Mouse (Mus musculus) adrenal gland, postnatal 14 days (tissue): ENCODE data around the gene Gng5. TPM values are rescaled to one million over a fixed set of nuclear protein-coding genes. Genes with fewer than 3 reads are reported as not detected.

Experiments used
- DNase-seq: peaks from one replicate; pipeline ENCODE4 v3.0.0; 2021; ENCODE audit warnings: mixed read lengths
- long read RNA-seq, 2 experiments: library from polyadenylated mRNA; stranded (forward); transcript quantifications; one replicate each; pipeline ENCODE4 v2.0.0; 2021
- total RNA-seq: library from RNA; stranded (reverse); gene quantifications from 2 replicates; pipeline ENCODE4 v1.2.3, GENCODE M21; 2021

Gene Gng5
- total RNA-seq = 286 and 296 TPM in 2 replicates
- long read RNA-seq, experiment 1, transcript Gng5-201 (3 exons, 593 nt) = major isoform, 267 of 267 reads
- long read RNA-seq, experiment 1, partial matches to known transcripts = 0 of 267 reads
- long read RNA-seq, experiment 1, other reads (novel, unspliced or antisense) = 0 of 267 reads
- long read RNA-seq, experiment 2, transcript Gng5-201 (3 exons, 593 nt) = major isoform, 307 of 312 reads
- long read RNA-seq, experiment 2, partial matches to known transcripts = 3 of 312 reads
- long read RNA-seq, experiment 2, other reads (novel, unspliced or antisense) = 0 of 312 reads

DNA sequence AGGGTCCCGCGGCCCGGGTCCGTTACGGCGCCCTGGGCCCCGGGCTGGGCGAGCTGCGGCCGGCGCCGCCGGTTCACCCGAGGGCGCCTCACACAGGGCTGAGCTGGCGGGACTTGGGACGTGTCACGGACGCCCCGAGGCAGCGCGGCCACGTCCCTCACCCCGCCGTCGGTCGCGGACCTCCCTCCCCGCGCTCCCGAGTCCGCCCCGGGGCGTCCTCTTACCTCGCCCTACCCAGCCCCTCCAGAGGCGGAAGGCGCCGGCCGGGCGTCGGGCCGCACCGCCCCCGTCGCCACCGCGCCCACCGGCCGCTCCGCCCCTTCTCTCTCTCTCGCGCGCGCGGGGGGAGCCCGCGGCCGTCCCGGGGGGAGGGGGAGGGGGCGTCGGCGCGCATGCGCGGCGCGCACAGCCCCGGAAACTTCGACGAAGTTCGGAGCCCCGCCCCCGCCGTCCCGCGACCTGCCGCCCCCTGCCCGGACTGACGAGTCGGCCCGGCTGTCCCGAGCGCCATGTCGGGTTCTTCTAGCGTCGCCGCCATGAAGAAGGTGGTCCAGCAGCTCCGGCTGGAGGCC is at the start of gene Gng5, which contains the start of gene Spata1:
Gene Gng5 (plus strand): TSS at position 377 of the 572 bp plus-strand sequence.
Gene Spata1 (minus strand): TSS at position 323 of the 572 bp plus-strand sequence.
- peak; percentile 95 for DNase-seq

DNA sequence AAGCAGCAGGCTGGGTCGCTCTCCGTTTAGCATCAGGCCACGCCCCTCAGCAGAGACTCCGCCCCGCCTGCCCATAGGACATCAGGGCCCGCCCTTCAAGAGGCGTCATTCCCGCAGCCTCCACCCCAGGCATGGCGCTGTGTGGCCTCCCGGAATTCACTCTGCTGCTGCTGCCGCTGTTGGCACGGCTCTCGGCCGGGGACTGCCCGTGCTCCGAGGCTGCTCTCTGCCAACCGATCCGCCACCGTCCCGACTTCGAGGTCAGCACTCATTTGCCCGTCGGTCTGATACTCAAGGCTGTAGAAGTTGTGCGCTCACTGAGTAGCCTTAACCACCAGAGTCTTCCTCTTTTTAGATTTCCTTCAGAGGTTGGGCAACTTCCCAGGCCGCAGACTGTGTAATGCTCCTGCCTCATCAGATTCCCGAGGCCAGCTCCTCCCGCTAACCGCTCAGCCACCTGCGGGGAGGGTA is 49.2 kb upstream of the Gng5 start:
- DNase-seq = peak; percentile 96

DNA sequence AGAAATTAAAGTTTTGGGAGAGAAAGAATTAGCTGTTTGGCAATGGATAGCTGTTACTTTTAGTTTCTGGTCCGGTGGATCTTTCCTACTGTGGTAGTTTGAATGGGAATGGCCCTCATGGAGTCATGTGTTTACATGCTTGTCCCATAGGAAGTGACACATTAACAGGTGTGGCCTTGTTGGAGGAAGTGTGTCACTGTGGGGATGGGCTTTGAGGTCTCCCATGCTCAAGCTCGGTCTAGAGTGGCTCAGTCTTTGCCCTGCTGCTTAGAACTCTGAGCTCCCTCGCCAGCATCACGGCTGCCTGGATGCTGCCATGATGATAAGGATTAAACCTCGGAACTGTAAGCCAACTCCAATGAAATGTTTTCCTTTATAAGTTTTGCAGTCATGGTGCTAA is 48.2 kb upstream of the Gng5 start:
- DNase-seq = no peak

DNA sequence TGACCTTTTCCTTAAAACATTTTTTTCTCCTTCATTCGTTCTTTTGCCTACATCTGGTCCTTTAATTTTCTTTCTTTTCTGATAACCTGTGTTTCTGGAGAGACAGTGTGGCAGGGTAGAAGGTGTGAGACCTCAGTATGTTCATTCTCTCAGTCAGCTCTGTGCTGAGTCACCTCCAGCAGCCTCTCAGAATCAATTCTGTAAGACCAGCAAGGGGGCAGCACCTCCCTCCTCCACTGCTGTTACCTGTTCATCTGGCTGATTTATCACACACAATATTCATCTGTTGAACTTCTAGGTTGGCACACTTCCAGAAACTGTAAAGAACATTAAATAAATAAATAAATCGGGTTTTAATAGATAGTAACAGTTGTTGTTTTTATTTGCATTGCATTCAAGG is 36.7 kb upstream of the Gng5 start:
- no peak for DNase-seq

GRCm38 (mm10) chr3:146469226-146469625 is 30.4 kb upstream of the Gng5 start:
- no peak for DNase-seq

DNA sequence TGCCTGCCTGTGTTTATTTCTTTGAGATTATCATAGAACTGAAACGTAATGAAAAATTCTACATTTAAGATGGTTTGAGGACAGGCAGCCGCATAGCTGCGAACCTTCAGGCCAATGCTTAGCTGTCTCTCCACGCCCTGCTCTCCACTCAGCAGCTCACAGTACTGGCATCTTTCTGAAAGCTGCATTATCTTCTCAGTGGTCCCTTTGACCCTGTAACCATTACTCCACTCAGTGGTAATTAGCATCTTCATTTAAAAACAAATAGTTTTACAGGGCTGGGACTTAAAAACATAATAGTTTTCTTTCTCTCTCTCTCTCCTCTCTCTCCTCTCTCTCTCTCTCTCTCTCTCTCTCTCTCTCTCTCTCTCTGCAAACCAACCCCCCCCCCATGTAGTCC is 26.9 kb upstream of the Gng5 start:
- no peak for DNase-seq

- no peak for DNase-seq
Observed at GRCm38 (mm10) chr3:146473741-146474140, 25.9 kb upstream of the Gng5 start.

DNA sequence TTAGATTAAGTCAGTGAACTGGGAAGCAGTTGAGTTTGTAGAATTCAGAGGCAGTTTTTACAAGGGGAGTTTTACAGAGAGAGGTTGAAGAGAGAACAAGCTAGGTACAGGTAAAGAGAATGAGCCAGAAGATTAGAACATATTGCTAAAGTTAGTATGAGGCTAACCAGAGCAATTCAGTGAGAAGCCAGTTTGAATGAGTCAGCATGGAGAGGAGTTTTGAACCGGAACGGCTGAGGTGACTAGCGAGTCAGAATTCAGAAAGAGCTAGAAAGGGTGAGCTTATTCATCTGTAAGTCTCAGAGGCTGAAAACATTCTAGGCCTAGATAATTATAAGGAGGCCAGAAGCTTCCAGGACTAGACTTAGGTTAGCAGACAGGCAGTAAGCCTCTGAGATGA is 25.2 kb upstream of the Gng5 start:
- DNase-seq = no peak

- DNase-seq = no peak
Observed at GRCm38 (mm10) chr3:146482044-146482443, 17.6 kb upstream of the Gng5 start.

DNA sequence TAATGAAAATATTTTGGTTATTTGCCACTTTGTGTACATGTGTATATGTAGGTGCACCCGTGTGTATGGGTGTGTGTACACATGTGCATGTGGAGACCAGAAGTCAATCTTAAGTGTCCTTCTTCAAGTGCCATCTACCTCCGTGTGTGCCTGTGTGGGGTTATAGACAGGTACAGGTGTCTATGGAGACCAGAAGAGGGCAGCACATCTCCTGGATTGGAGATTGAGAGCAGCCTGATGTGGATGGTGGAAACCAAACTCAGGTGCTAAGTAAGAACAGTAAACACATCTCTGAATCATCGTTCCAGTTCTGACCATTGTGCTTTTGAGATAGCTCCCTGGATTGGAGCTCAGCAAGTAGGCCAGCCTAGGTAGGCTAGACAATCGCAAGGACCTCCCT is 13.1 kb upstream of the Gng5 start:
- DNase-seq = no peak

GRCm38 (mm10) chr3:146494941-146495340 is 4.7 kb upstream of the Gng5 start:
- no peak for DNase-seq

DNA sequence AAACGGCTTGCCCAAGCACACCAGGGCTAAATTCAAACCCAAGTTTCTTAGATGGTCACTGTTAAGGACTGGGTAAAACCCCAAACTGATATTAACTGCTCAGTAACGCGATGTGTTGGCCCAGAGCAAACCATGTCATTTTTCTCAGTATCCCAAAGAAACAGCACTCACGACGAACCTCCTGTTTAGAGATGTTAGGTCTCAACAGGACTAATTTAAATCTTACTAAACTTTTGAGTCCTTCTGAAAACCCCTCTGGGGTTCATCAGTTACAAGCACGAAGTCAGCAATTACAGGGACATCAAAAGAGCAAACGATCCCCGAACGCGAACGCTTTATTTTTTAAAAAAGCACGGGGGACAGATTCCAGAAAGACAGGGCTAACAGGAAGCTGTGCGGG is 618 bp upstream of the Gng5 start:
- no peak for DNase-seq

- DNase-seq = peak; percentile 68
Observed at GRCm38 (mm10) chr3:146500003-146500809, 599 bp downstream of the Gng5 start.

DNA sequence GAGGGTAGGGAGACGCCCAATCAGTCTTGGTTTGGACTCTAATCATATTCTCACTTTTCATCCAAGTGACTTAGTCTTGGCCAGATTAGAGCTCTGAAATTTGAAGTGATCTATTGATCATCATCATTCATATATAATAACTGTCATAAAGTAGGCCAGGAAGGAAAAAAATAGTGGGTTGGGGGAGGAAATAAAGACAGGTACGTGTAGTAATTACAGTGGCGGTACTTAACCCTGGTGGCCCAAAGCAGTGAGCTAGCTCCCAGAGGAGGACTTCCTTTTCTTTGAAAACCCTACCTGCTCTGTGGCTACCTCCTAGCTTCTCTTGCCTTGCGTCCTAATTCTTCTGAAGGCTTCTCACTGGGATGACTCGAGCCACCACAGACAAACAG is 1.2 kb downstream of the Gng5 start:
- no peak for DNase-seq

- no peak for DNase-seq
Observed at GRCm38 (mm10) chr3:146501601-146502123, 2.1 kb downstream of the Gng5 start.

DNA sequence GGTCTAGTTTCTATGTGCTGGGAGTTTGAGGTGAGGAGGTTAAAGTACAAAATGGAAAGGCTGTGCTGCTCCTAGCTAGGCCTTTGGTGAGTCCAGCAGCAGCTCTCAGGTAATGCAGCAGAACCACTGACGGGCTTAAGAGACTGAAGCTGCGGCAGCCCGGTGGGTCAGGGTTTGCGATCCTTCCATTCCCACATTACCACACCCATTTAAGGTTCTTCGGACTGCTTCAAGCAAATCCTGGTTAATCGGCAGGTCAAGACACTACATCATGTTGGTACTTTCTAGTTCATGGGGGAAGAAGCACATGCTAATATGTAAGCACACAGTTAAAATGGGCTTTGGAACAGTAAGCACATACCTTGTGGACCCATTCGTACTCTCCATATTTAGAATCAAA is 7.1 kb downstream of the Gng5 start:
- no peak for DNase-seq

DNA sequence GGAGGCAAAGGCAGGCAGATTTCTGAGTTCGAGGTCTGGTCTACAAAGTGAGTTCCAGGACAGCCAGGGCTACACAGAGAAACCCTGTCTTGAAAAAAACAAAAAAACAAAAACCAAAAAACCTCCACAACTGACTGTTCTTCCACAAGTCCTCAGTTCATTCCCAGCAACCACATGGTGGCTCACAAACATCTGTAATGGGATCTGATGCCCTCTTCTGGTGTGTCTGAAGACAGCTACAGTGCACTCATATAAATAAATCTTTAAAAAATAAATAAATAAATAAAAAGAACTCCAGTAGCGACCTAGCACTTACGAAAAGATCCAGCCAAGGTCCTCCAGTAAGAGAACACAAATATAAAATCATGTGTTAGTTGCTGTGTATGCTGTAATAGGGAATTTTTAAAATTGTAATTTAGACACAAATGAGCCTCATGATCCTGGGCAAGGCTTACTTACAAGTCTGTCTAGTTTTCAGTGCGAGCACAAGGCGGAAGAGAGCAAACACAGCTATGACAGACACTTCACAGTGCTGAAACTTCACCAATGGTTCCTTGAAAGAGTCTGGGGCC is 20.7 kb downstream of the Gng5 start:
- DNase-seq = no peak

DNA sequence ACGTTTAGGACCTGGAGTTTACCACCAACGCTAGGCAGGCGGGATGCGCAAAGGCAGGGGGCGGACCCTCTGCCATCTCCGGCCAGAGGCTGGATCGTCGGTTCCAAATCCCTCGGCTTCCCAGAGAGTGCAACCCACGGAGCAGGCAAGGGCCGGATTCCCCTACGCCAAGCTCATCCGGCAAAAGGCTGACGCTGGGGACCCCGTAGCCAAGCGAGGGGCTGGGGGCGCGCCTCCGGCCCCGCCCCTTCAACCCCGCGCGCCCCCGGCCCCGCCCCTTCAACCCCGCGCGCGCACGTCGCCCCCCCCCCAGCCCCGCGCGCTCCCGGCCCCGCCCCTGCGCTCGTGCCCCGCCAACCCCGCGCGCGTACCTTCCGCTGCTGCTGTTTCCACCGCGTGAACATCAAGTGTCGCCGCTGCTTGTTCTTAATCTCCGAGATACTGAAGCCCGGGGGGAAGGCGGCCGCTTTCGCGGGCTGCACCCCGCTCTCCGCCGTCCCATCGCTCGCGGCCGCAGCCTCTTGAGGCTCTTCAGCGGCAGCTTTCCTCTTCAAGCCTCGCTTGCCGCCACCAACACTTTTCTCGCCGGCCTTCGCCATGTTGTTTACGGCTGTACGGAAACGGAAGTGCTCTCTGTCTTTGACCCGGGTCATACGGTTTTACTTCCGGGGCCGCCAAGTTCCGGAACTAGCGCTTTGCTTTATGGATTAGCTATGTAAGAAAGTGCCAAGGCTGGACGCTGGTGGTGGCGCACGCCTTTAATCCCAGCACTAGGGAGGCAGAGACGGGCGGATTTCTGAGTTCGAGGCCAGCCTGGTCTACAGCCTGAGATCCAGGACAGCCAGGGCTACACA is 21.4 kb downstream of the Gng5 start, which contains the start of gene Rpf1:
Gene Rpf1 (minus strand): TSS at position 632 of the 854 bp plus-strand sequence.
- peak; percentile 94 for DNase-seq

- DNase-seq = no peak
Observed at GRCm38 (mm10) chr3:146521652-146522020, 22.0 kb downstream of the Gng5 start.

GRCm38 (mm10) chr3:146528335-146528734 is 28.7 kb downstream of the Gng5 start:
- DNase-seq = no peak

DNA sequence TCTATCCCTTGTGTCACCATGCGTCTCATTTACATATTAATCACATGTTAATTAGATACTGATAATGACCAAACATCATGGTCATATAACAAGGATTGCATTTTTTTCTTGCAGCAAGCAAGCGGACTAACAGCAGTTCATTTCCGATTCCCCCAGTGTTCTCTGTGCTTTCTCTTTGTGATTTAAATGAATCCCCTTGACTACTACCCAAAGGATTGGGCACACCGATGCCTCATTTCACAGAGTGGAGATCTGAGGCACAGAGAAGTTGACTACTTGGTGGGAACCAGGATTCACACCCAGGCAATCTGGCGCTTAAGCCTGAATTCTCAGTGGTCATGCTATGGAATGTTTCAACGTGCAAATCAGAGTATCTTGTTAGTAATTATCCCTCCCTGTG is 35.4 kb downstream of the Gng5 start:
- DNase-seq = no peak
